Mouse (Mus musculus): ENCODE data around the gene Zfp213.

Gene Zfp213

GRCm38 (mm10) chr17:23566787-23567186, 2.7 kb upstream of the Zfp213 start:
- Histone ChIP-seq H3K4me3 (replicated peaks; ENCODE audit: low read length) (no peak overlapping the region), H3K27me3 (ENCODE audit: insufficient read depth, low read length) (no peaks in the 10 kb centered on the region), H3K36me3 (ENCODE audit: insufficient read depth, low read length) (no peaks in the 10 kb centered on the region), H3K9me3 (ENCODE audit: low read length) (no peaks in the 10 kb centered on the region), H3K4me1 (replicated peaks; ENCODE audit: low read depth, low read length) (peaks cover 28% of the 10 kb centered on the region)
- TF ChIP-seq CTCF (conservative IDR thresholded peaks at IDR 0.05; ENCODE audit: low read length) = no peak

DNA sequence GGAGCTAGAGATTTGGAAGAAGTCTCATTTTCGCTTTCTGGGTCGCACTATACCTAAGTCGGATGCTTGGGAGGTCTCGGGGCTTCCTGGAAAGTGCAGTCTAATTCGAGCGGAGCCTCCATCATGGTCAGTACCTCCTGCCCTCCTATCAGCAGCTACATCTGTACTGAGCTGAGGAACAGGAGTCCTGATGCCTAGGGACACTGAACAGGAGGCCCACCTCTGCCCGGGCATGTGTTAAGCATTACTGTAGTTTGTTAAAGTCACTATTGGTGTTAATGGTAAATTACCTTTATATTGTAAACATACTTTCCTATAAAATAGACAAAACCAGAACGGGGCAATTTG, 304 bp upstream of the Zfp213 start:
- Histone ChIP-seq H3K9me3 (ENCODE audit: low read length) (no peaks in the 10 kb centered on the region), H3K4me3 (replicated peaks; ENCODE audit: low read length) (peak overlapping the region; percentile 90)
- TF ChIP-seq CTCF (conservative IDR thresholded peaks at IDR 0.05; ENCODE audit: low read length) = no peak
- no peak for TF ChIP-seq NANOG (IDR thresholded peaks at IDR 0.05; ENCODE audit: borderline replicate concordance, low read length)
- TF ChIP-seq POU5F1 (IDR thresholded peaks at IDR 0.05; ENCODE audit: borderline replicate concordance, low read length) = no peak

DNA sequence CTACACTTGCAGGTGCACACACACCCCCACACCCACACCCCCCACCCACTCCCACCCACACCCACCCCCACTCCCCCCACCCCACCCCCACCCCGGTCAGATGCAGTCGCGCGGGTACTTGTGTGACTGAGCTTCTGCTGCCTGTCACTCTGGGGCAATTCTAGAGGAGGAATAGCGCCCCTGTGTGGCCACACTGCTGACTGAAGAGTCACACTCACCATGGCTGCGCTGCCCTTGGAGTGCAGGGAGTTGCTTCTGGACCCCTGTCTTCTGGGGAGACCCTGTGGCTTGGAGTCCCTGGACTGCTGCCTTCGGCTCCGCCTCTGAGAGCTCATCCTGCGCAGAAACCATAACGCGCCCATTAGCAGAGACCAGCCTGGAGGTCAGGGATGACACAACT, 4.3 kb downstream of the Zfp213 start:
- no peaks in the 10 kb centered on the region for H3K9me3 ChIP-seq (ENCODE audit: low read length)
- peaks cover 33% of the 10 kb centered on the region for H3K27me3 ChIP-seq (ENCODE audit: insufficient read depth, low read length)
- peaks cover 71% of the 10 kb centered on the region for H3K4me1 ChIP-seq (replicated peaks; ENCODE audit: low read depth, low read length)
- H3K4me3 ChIP-seq (replicated peaks; ENCODE audit: low read length) = peak overlapping the region; percentile 45
- peaks cover 54% of the 10 kb centered on the region for H3K36me3 ChIP-seq (ENCODE audit: insufficient read depth, low read length)
- TF ChIP-seq NANOG (IDR thresholded peaks at IDR 0.05; ENCODE audit: borderline replicate concordance, low read length) (no peak), POU5F1 (IDR thresholded peaks at IDR 0.05; ENCODE audit: borderline replicate concordance, low read length) (no peak), CTCF (conservative IDR thresholded peaks at IDR 0.05; ENCODE audit: low read length) (peak; percentile 51)

More for the DNA sequence above, 304 bp upstream of the Zfp213 start:
- Histone ChIP-seq H3K4me1 (replicated peaks; ENCODE audit: low read depth, low read length) (peaks cover 43% of the 10 kb centered on the region), H3K36me3 (ENCODE audit: insufficient read depth, low read length) (peaks cover 13% of the 10 kb centered on the region), H3K27me3 (ENCODE audit: insufficient read depth, low read length) (peaks cover 2% of the 10 kb centered on the region; the same call in 1 of the 2 replicates)

- no peaks in the 10 kb centered on the region for H3K9me3 ChIP-seq (ENCODE audit: low read length)
- peaks cover 50% of the 10 kb centered on the region for H3K27me3 ChIP-seq (ENCODE audit: insufficient read depth, low read length)
- H3K4me3 ChIP-seq (replicated peaks; ENCODE audit: low read length) = no peak overlapping the region
- peaks cover 71% of the 10 kb centered on the region for H3K4me1 ChIP-seq (replicated peaks; ENCODE audit: low read depth, low read length)
- TF ChIP-seq NANOG (IDR thresholded peaks at IDR 0.05; ENCODE audit: borderline replicate concordance, low read length) = no peak
- TF ChIP-seq CTCF (conservative IDR thresholded peaks at IDR 0.05; ENCODE audit: low read length) = no peak
- no peak for TF ChIP-seq POU5F1 (IDR thresholded peaks at IDR 0.05; ENCODE audit: borderline replicate concordance, low read length)
- H3K36me3 ChIP-seq (ENCODE audit: insufficient read depth, low read length) = peaks cover 43% of the 10 kb centered on the region
Observed at GRCm38 (mm10) chr17:23555243-23555916, 8.7 kb downstream of the Zfp213 start.

DNA sequence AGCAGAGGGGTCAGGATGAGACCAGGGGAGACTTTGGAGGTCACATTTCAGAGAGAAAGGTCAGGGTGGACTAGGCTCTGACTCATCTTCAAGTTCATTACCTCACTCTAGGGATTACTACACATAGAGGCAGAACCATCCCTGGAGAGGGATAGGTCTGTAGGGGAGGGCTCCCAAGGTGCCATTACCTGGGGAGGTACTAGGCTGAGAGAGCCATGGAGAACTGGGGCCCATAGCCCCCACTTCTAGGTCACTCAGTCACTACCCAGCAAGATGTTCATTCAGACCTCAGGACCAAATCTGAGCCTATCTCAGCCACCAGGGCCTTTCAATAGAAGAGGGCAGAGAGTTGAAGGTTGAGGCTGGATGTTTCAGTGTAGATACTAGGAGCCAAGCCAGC, 9.7 kb downstream of the Zfp213 start:
- peaks cover 48% of the 10 kb centered on the region for H3K27me3 ChIP-seq (ENCODE audit: insufficient read depth, low read length)
- H3K4me1 ChIP-seq (replicated peaks; ENCODE audit: low read depth, low read length) = peaks cover 71% of the 10 kb centered on the region
- H3K4me3 ChIP-seq (replicated peaks; ENCODE audit: low read length) = no peak overlapping the region
- no peaks in the 10 kb centered on the region for H3K9me3 ChIP-seq (ENCODE audit: low read length)
- peaks cover 41% of the 10 kb centered on the region for H3K36me3 ChIP-seq (ENCODE audit: insufficient read depth, low read length)
- no peak for TF ChIP-seq POU5F1 (IDR thresholded peaks at IDR 0.05; ENCODE audit: borderline replicate concordance, low read length)
- TF ChIP-seq CTCF (conservative IDR thresholded peaks at IDR 0.05; ENCODE audit: low read length) = no peak
- no peak for TF ChIP-seq NANOG (IDR thresholded peaks at IDR 0.05; ENCODE audit: borderline replicate concordance, low read length)

- Histone ChIP-seq H3K4me3 (replicated peaks; ENCODE audit: low read length) (no peak overlapping the region), H3K4me1 (replicated peaks; ENCODE audit: low read depth, low read length) (peaks cover 68% of the 10 kb centered on the region), H3K9me3 (ENCODE audit: low read length) (no peaks in the 10 kb centered on the region), H3K36me3 (ENCODE audit: insufficient read depth, low read length) (peaks cover 34% of the 10 kb centered on the region), H3K27me3 (ENCODE audit: insufficient read depth, low read length) (peaks cover 42% of the 10 kb centered on the region)
- TF ChIP-seq CTCF (conservative IDR thresholded peaks at IDR 0.05; ENCODE audit: low read length) (no peak), POU5F1 (IDR thresholded peaks at IDR 0.05; ENCODE audit: borderline replicate concordance, low read length) (no peak), NANOG (IDR thresholded peaks at IDR 0.05; ENCODE audit: borderline replicate concordance, low read length) (no peak)
Observed at GRCm38 (mm10) chr17:23553634-23554120, 10.4 kb downstream of the Zfp213 start.

DNA sequence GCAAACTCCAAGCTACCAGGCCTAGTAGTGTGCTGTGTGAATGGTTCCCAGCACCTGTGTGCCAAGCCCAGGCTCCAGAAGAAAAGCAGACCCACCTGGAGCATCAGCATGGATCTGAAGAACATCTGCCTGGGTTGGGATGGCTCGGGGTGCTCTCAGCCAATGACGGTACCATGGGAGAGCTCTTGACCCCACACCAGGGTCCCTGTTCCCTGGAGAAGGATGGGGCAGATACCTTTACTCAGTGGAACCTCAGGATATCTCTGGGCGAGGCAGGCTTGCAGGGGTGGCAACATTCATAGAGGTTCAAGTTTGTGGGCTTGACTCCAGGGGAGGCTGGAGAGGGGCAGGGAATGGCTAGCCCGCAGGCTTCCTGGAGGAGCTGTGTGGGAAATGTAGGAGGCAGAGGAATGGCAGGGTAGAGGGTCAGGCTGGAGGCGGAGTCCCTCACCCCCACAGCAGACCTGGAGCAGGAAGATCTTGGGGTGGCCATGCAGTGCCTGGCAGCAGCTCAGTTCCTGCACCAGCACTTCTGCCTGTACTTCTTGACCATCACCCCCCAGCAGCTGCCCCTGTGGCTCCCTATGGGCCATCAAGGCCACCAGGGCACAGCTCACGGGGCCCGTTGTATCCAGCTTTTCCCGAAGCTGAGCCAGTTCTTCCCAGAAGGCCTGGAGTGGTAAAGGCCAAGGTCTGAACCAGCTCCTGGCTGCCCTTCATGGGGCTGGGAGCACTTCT, 11.0 kb downstream of the Zfp213 start:
- no peak for TF ChIP-seq CTCF (conservative IDR thresholded peaks at IDR 0.05; ENCODE audit: low read length)
- TF ChIP-seq POU5F1 (IDR thresholded peaks at IDR 0.05; ENCODE audit: borderline replicate concordance, low read length) = no peak
- no peak for TF ChIP-seq NANOG (IDR thresholded peaks at IDR 0.05; ENCODE audit: borderline replicate concordance, low read length)
- Histone ChIP-seq H3K36me3 (ENCODE audit: insufficient read depth, low read length) (peaks cover 28% of the 10 kb centered on the region), H3K4me3 (replicated peaks; ENCODE audit: low read length) (no peak overlapping the region), H3K4me1 (replicated peaks; ENCODE audit: low read depth, low read length) (peaks cover 62% of the 10 kb centered on the region), H3K27me3 (ENCODE audit: insufficient read depth, low read length) (peaks cover 35% of the 10 kb centered on the region), H3K9me3 (ENCODE audit: low read length) (no peaks in the 10 kb centered on the region)

DNA sequence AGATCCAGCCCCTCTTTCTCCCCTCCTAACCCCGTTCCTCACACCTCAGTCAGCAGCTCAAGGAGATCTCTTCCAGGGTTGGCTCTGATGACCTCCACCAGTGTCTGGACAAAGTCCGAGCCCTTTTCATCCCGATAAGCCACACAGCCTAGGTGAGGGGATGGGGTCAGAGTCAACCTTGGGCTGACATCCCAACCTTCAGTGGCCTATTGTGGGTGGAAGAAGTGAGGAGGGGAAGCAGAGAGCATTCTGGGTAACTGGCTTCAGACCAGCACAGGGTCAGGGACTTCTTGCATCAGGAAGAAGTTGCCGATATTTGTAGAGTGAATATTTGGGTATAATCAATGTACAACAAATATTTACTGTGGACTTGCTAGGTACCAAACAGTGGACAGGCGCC, 12.1 kb downstream of the Zfp213 start:
- Histone ChIP-seq H3K36me3 (ENCODE audit: insufficient read depth, low read length) (peaks cover 17% of the 10 kb centered on the region), H3K27me3 (ENCODE audit: insufficient read depth, low read length) (peaks cover 24% of the 10 kb centered on the region), H3K4me3 (replicated peaks; ENCODE audit: low read length) (peak overlapping the region; percentile 32; the same call in 1 of the 2 replicates), H3K4me1 (replicated peaks; ENCODE audit: low read depth, low read length) (peaks cover 56% of the 10 kb centered on the region), H3K9me3 (ENCODE audit: low read length) (no peaks in the 10 kb centered on the region)
- TF ChIP-seq NANOG (IDR thresholded peaks at IDR 0.05; ENCODE audit: borderline replicate concordance, low read length) (no peak), POU5F1 (IDR thresholded peaks at IDR 0.05; ENCODE audit: borderline replicate concordance, low read length) (no peak), CTCF (conservative IDR thresholded peaks at IDR 0.05; ENCODE audit: low read length) (no peak)
